Mouse (Mus musculus) left cerebral cortex, postnatal 14 days (tissue): ENCODE measurements around the gene Gm3417. TPM values are rescaled to one million over a fixed set of nuclear protein-coding genes. Genes with fewer than 3 reads are reported as not detected.

Source experiments
- total RNA-seq, 2 experiments: library from RNA; stranded (reverse); gene quantifications; 2 replicates each; pipeline ENCODE4 v1.2.3; 2021

Gm3417 gene
- total RNA-seq, 2 experiments from 2014 or later: not detected

Other genes with a start within 250 kb of the Gm3417 start
- gene Wdr27, start 35.6 kb downstream of the Gm3417 start, total RNA-seq: 1 to 10 TPM; 3.0 to 3.5 TPM
- gene 1600012H06Rik, start 35.6 kb downstream of the Gm3417 start, total RNA-seq: 10 to 100 TPM; 17.3 to 20.1 TPM
- 10 to 100 TPM; 58.3 to 62.7 TPM for gene Phf10, start 17.5 kb downstream of the Gm3417 start, total RNA-seq
- 1 to 10 TPM; 4.8 to 4.9 TPM for gene 9030025P20Rik, start 322 bp downstream of the Gm3417 start, total RNA-seq
- 1 to 10 TPM; 2.8 to 5.2 TPM for gene Gm3435, start 31.4 kb upstream of the Gm3417 start, total RNA-seq
- gene Ermard, start 62.4 kb upstream of the Gm3417 start, total RNA-seq: 10 to 100 TPM; 44.3 to 51.9 TPM
- under 1 TPM; 0.51 to 0.70 TPM for gene Tcte3, start 62.7 kb upstream of the Gm3417 start, total RNA-seq
- gene Gm3448, start 62.7 kb upstream of the Gm3417 start, total RNA-seq: 1 to 10 TPM; 4.5 to 8.1 TPM